Mouse (Mus musculus): ENCODE measurements around the gene Slc1a2.

DNA sequence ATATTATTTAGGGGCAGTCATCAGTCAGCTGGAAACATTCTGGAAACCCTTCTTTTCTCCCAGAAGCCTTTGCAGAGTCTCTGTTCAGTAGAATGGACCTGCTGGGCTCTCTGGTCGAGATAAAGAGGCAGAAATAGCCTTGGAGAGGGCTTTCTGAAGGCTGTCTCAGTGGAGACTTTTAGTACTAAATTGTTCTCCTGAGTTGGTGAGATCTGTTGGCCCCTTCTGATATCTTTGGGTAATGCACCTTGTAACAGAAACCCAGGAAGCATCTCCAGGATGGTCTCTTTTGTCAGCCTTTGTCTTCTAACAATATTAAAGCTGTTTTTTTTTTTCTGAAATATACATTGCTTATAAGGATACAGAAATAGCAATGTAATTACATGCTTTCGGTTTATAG, 2.6 kb downstream of the Slc1a2 start:
- TF ChIP-seq CTCF (IDR thresholded peaks at IDR 0.05; ENCODE audit: insufficient read depth, low read depth, low read length): no peak
- no peak for TF ChIP-seq POLR2A (IDR thresholded peaks at IDR 0.05; ENCODE audit: insufficient read depth, low read depth, low read length)

Measured in olfactory bulb, adult 2 months (tissue).